Mouse (Mus musculus): ENCODE data around the gene Gm20388. TPM values are rescaled to one million over a fixed set of nuclear protein-coding genes. Genes with fewer than 3 reads are reported as not detected.

Gene Gm20388
- polyA plus RNA-seq, 1 experiment = 28.1 TPM

GRCm38 (mm10) chr8:119952282-119952681, 41.6 kb downstream of the Gm20388 start:
- Histone ChIP-seq H3K9ac (ENCODE audit: low read depth, poor library complexity, severe bottlenecking) (no peak overlapping the region), H3K27ac (ENCODE audit: insufficient read depth, low read length) (no peak overlapping the region), H3K4me1 (ENCODE audit: control insufficient read depth, insufficient read depth, low read length) (no peaks in the 10 kb centered on the region), H3K4me3 (ENCODE audit: low read depth, low read length) (no peak overlapping the region), H3K36me3 (ENCODE audit: control insufficient read depth, insufficient read depth, low read length, poor library complexity, severe bottlenecking) (peaks cover 96% of the 10 kb centered on the region), H3K9me3 (replicated peaks; ENCODE audit: control insufficient read depth, insufficient read depth, low read length, poor library complexity, severe bottlenecking) (no peaks in the 10 kb centered on the region), H3K27me3 (ENCODE audit: control insufficient read depth, insufficient read depth, low read length, poor library complexity, severe bottlenecking) (no peaks in the 10 kb centered on the region)
- TF ChIP-seq POLR2A (IDR thresholded peaks at IDR 0.05; ENCODE audit: insufficient read depth, low read length) = no peak
- TF ChIP-seq CTCF (IDR thresholded peaks at IDR 0.05; ENCODE audit: low read depth, low read length) = no peak
- no peak for TF ChIP-seq EP300 (IDR thresholded peaks at IDR 0.05; ENCODE audit: insufficient read depth, low read depth, low read length)

- Histone ChIP-seq H3K27ac (ENCODE audit: insufficient read depth, low read length) (no peak overlapping the region), H3K27me3 (ENCODE audit: control insufficient read depth, insufficient read depth, low read length, poor library complexity, severe bottlenecking) (no peaks in the 10 kb centered on the region), H3K36me3 (ENCODE audit: control insufficient read depth, insufficient read depth, low read length, poor library complexity, severe bottlenecking) (peaks cover 96% of the 10 kb centered on the region), H3K9me3 (replicated peaks; ENCODE audit: control insufficient read depth, insufficient read depth, low read length, poor library complexity, severe bottlenecking) (no peaks in the 10 kb centered on the region), H3K4me1 (ENCODE audit: control insufficient read depth, insufficient read depth, low read length) (no peaks in the 10 kb centered on the region), H3K9ac (ENCODE audit: low read depth, poor library complexity, severe bottlenecking) (no peak overlapping the region), H3K4me3 (ENCODE audit: low read depth, low read length) (no peak overlapping the region)
- no peak for TF ChIP-seq EP300 (IDR thresholded peaks at IDR 0.05; ENCODE audit: insufficient read depth, low read depth, low read length)
- no peak for TF ChIP-seq CTCF (IDR thresholded peaks at IDR 0.05; ENCODE audit: low read depth, low read length)
Measured at GRCm38 (mm10) chr8:119952747-119953146, 42.1 kb downstream of the Gm20388 start.

DNA sequence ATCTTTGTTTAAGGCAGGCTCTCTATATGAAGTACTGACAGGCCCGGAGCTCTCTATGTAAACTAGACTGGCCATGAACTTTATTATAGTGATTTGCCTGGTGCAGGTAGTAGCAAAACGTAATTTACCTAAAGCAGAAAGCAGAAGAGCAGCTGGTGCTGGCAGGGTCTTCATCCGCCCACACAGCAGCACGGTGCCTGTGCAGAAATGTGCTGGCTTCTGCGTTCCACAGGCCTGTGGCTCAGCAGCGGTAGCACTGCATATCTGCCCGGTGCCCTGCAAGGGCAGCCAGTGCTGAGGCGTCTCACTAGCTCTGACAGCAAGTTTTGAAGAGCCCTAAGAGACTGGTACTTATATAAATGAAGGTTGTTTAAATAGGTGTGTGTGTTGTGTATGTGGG, 44.7 kb downstream of the Gm20388 start:
- H3K27ac ChIP-seq (ENCODE audit: insufficient read depth, low read length) = no peak overlapping the region
- H3K9ac ChIP-seq (ENCODE audit: low read depth, poor library complexity, severe bottlenecking) = no peak overlapping the region
- no peaks in the 10 kb centered on the region for H3K4me1 ChIP-seq (ENCODE audit: control insufficient read depth, insufficient read depth, low read length)
- H3K4me3 ChIP-seq (ENCODE audit: low read depth, low read length) = no peak overlapping the region
- no peaks in the 10 kb centered on the region for H3K9me3 ChIP-seq (replicated peaks; ENCODE audit: control insufficient read depth, insufficient read depth, low read length, poor library complexity, severe bottlenecking)
- TF ChIP-seq EP300 (IDR thresholded peaks at IDR 0.05; ENCODE audit: insufficient read depth, low read depth, low read length) (no peak), CTCF (IDR thresholded peaks at IDR 0.05; ENCODE audit: low read depth, low read length) (no peak), POLR2A (IDR thresholded peaks at IDR 0.05; ENCODE audit: insufficient read depth, low read length) (no peak)
- no peaks in the 10 kb centered on the region for H3K27me3 ChIP-seq (ENCODE audit: control insufficient read depth, insufficient read depth, low read length, poor library complexity, severe bottlenecking)
- H3K36me3 ChIP-seq (ENCODE audit: control insufficient read depth, insufficient read depth, low read length, poor library complexity, severe bottlenecking) = peaks cover 77% of the 10 kb centered on the region

GRCm38 (mm10) chr8:119958076-119958475, 47.4 kb downstream of the Gm20388 start:
- H3K4me1 ChIP-seq (ENCODE audit: control insufficient read depth, insufficient read depth, low read length) = no peaks in the 10 kb centered on the region
- H3K4me3 ChIP-seq (ENCODE audit: low read depth, low read length) = no peak overlapping the region
- H3K9ac ChIP-seq (ENCODE audit: low read depth, poor library complexity, severe bottlenecking) = no peak overlapping the region
- H3K36me3 ChIP-seq (ENCODE audit: control insufficient read depth, insufficient read depth, low read length, poor library complexity, severe bottlenecking) = peaks cover 50% of the 10 kb centered on the region
- H3K9me3 ChIP-seq (replicated peaks; ENCODE audit: control insufficient read depth, insufficient read depth, low read length, poor library complexity, severe bottlenecking) = no peaks in the 10 kb centered on the region
- no peaks in the 10 kb centered on the region for H3K27me3 ChIP-seq (ENCODE audit: control insufficient read depth, insufficient read depth, low read length, poor library complexity, severe bottlenecking)
- TF ChIP-seq POLR2A (IDR thresholded peaks at IDR 0.05; ENCODE audit: insufficient read depth, low read length) = no peak
- no peak for TF ChIP-seq EP300 (IDR thresholded peaks at IDR 0.05; ENCODE audit: insufficient read depth, low read depth, low read length)
- TF ChIP-seq CTCF (IDR thresholded peaks at IDR 0.05; ENCODE audit: low read depth, low read length) = no peak
- H3K27ac ChIP-seq (ENCODE audit: insufficient read depth, low read length) = no peak overlapping the region

DNA sequence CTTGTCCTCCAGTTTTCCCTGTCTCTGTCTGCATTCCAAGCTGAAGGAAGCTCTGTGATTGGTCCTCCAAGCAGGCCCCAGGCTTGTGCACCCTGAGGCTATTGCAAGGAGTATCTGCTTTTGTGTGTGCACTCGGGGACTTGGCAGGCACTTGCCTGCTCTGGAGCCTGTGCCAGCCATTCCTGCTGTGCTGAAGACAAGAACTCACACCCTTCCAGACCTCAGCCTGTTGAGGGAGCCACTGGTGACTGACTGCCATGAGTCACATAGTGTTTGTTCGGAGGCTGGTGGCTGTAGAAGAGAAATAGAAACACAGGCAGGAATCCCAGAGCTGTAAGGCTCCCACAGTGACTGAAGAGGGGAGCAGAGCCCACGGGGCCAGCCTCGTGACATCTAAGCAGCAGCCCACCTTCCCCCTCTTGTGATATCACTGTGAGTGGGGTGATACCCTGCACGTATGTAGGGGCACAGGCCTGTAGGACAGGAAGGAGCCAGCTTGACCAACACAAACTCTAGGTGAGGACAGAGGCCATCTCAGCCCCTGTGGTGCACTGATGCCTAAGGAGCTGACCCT, 50.0 kb downstream of the Gm20388 start:
- Histone ChIP-seq H3K27me3 (ENCODE audit: control insufficient read depth, insufficient read depth, low read length, poor library complexity, severe bottlenecking) (no peaks in the 10 kb centered on the region), H3K9ac (ENCODE audit: low read depth, poor library complexity, severe bottlenecking) (no peak overlapping the region), H3K9me3 (replicated peaks; ENCODE audit: control insufficient read depth, insufficient read depth, low read length, poor library complexity, severe bottlenecking) (no peaks in the 10 kb centered on the region), H3K4me1 (ENCODE audit: control insufficient read depth, insufficient read depth, low read length) (no peaks in the 10 kb centered on the region), H3K36me3 (ENCODE audit: control insufficient read depth, insufficient read depth, low read length, poor library complexity, severe bottlenecking) (peaks cover 24% of the 10 kb centered on the region), H3K4me3 (ENCODE audit: low read depth, low read length) (no peak overlapping the region), H3K27ac (ENCODE audit: insufficient read depth, low read length) (no peak overlapping the region)
- TF ChIP-seq EP300 (IDR thresholded peaks at IDR 0.05; ENCODE audit: insufficient read depth, low read depth, low read length) (no peak), CTCF (IDR thresholded peaks at IDR 0.05; ENCODE audit: low read depth, low read length) (no peak), POLR2A (IDR thresholded peaks at IDR 0.05; ENCODE audit: insufficient read depth, low read length) (no peak)

- H3K4me3 ChIP-seq (ENCODE audit: low read depth, low read length) = no peak overlapping the region
- TF ChIP-seq CTCF (IDR thresholded peaks at IDR 0.05; ENCODE audit: low read depth, low read length) = no peak
- TF ChIP-seq POLR2A (IDR thresholded peaks at IDR 0.05; ENCODE audit: insufficient read depth, low read length) = no peak
- TF ChIP-seq EP300 (IDR thresholded peaks at IDR 0.05; ENCODE audit: insufficient read depth, low read depth, low read length) = no peak
- H3K27ac ChIP-seq (ENCODE audit: insufficient read depth, low read length) = no peak overlapping the region
- H3K9ac ChIP-seq (ENCODE audit: low read depth, poor library complexity, severe bottlenecking) = no peak overlapping the region
- no peaks in the 10 kb centered on the region; the same call in 1 of the 2 replicates for H3K9me3 ChIP-seq (replicated peaks; ENCODE audit: control insufficient read depth, insufficient read depth, low read length, poor library complexity, severe bottlenecking)
- H3K36me3 ChIP-seq (ENCODE audit: control insufficient read depth, insufficient read depth, low read length, poor library complexity, severe bottlenecking) = no peaks in the 10 kb centered on the region
- no peaks in the 10 kb centered on the region for H3K4me1 ChIP-seq (ENCODE audit: control insufficient read depth, insufficient read depth, low read length)
- H3K27me3 ChIP-seq (ENCODE audit: control insufficient read depth, insufficient read depth, low read length, poor library complexity, severe bottlenecking) = no peaks in the 10 kb centered on the region
Measured at GRCm38 (mm10) chr8:119964859-119965258, 54.2 kb downstream of the Gm20388 start.

Data from ES-Bruce4 (cell line).